Mouse (Mus musculus) ES-E14 (cell line): ENCODE measurements around the gene Crls1.

Experiments used
- CHD2 ChIP-seq: IDR thresholded peaks from 2 replicates; pipeline ENCODE4 v1.6.1; 2014; ENCODE audit warnings: mild to moderate bottlenecking, low read depth, low read length, inconsistent platforms
- HCFC1 ChIP-seq: IDR thresholded peaks from 2 replicates; pipeline ENCODE4 v1.6.1; 2012; ENCODE audit warnings: low read length, inconsistent platforms, borderline replicate concordance; ENCODE audit not compliant: insufficient read depth
- ZC3H11A ChIP-seq: IDR thresholded peaks from 2 replicates; pipeline ENCODE4 v1.6.1; 2012; ENCODE audit warnings: low read depth, mild to moderate bottlenecking, inconsistent platforms, low read length, borderline replicate concordance
- ZNF384 ChIP-seq: IDR thresholded peaks from 2 replicates; pipeline ENCODE4 v1.6.1; 2012; ENCODE audit warnings: low read depth, low read length, inconsistent platforms

GRCm38 (mm10) chr2:132900596-132900995 lies 54.1 kb downstream of the Crls1 start:
- TF ChIP-seq CHD2 (no peak), HCFC1 (no peak), ZNF384 (no peak), ZC3H11A (no peak)
